Mouse (Mus musculus): ENCODE results near the gene Hoxa6.

DNA sequence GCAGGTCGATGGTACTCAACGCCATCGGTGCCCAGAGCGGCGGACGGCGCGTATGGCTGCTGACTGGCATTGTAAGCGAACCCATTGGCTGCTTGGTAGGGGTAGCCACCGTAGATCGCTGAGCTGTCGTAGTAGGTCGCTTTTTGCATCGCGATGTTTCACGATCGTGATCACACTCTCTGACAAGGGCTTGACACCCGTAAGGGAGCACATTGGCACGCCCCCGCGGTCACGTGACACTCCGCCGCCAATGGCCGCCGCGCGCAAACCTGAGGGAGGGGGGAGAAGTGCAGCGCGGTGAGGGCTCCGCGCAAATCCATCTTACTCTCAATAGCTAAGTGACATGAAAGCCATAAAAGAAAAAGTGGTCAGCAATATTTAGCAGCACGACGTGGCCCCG lies 36.0 kb downstream of the Hoxa6 start:
- no peak for TF ChIP-seq POLR2A (IDR thresholded peaks at IDR 0.05; ENCODE audit: insufficient read depth, low read length)
- TF ChIP-seq CTCF (IDR thresholded peaks at IDR 0.05; ENCODE audit: low read depth, low read length) = no peak
- TF ChIP-seq EP300 (IDR thresholded peaks at IDR 0.05; ENCODE audit: insufficient read depth, low read depth, low read length) = no peak

Measured in ES-Bruce4 (cell line).